In genomic region chr3:105932240-105933071, GRCm38 (mm10) we compare ENCODE assay signal across 16 mouse cellular contexts. TPM values are rescaled to one million over a fixed set of nuclear protein-coding genes. Genes with fewer than 3 reads are reported as not detected.
A peak's percentile ranks its signal among the peaks of the same experiment; 100 is the strongest.
DNase-seq lines count a peak whose midpoint lies in the region; ATAC-seq and TF ChIP-seq lines count a peak whose summit lies in the region.
"Had no signal": no experiment of that assay in that cellular context is flagged by ENCODE, and none has a peak within 500 bp of the region (broad histone marks: within the 10 kb centered on the region; RNA-seq: fewer than 3 reads in every experiment).

Gene I830077J02Rik (minus strand): TSS chr3:105932664.

- TF ChIP-seq CTCF in lung, postnatal 0 days (IDR thresholded peaks at IDR 0.05): no peak
- TF ChIP-seq CTCF in bone marrow macrophage, adult 2 months (IDR thresholded peaks at IDR 0.05; ENCODE audit: low read depth, low read length): no peak

- H3K9ac ChIP-seq in lung, postnatal 0 days (replicated peaks; ENCODE audit: low read depth): no peak within 1 kb of the TSS
- no peak within 1 kb of the TSS for H3K9ac ChIP-seq in liver, embryonic 13.5 days
- no peak within 1 kb of the TSS for H3K9ac ChIP-seq in forebrain, embryonic 12.5 days
- H3K9ac ChIP-seq: hindbrain, embryonic 15.5 days; limb, embryonic 13.5 days; midbrain, embryonic 15.5 days had no signal

- TF ChIP-seq EP300 in lung, postnatal 0 days (IDR thresholded peaks at IDR 0.05): no peak

- TF ChIP-seq POLR2A in bone marrow macrophage, adult 2 months (IDR thresholded peaks at IDR 0.05; ENCODE audit: borderline replicate concordance, low read depth, low read length): no peak

- H3K9me3 ChIP-seq in lung, postnatal 0 days (ENCODE audit: low read length): no peaks in the 10 kb centered on the region
- H3K9me3 ChIP-seq in liver, embryonic 13.5 days (replicated peaks): no peaks in the 10 kb centered on the region
- no peaks in the 10 kb centered on the region for H3K9me3 ChIP-seq in forebrain, embryonic 12.5 days
- H3K9me3 ChIP-seq: hindbrain, embryonic 15.5 days; limb, embryonic 13.5 days; midbrain, embryonic 15.5 days had no signal

- H3K36me3 ChIP-seq in lung, postnatal 0 days (ENCODE audit: insufficient read depth, low read length): no peaks in the 10 kb centered on the region
- H3K36me3 ChIP-seq in liver, embryonic 13.5 days: peaks cover 5% of the 10 kb centered on the region
- H3K36me3 ChIP-seq in forebrain, embryonic 12.5 days (replicated peaks): peaks cover 3% of the 10 kb centered on the region; the same call in 1 of the 2 replicates
- H3K36me3 ChIP-seq: midbrain, embryonic 15.5 days had no signal

- WGBS in lung, postnatal 0 days: 55% methylated on average over 8 of the region's 8 CpGs
- WGBS in liver, embryonic 13.5 days (ENCODE audit: insufficient replicate concordance): 18% methylated on average over 8 of the region's 8 CpGs
- 81% methylated on average over 8 of the region's 8 CpGs for WGBS in forebrain, embryonic 12.5 days

- no peak within 1 kb of the TSS for H3K4me3 ChIP-seq in lung, postnatal 0 days (ENCODE audit: low read depth, low read length)
- peak within 1 kb of the TSS; percentile 26 for H3K4me3 ChIP-seq in bone marrow macrophage, adult 2 months (ENCODE audit: insufficient read depth, low read length)
- peak within 1 kb of the TSS; percentile 24; the same call in 1 of the 2 replicates for H3K4me3 ChIP-seq in liver, embryonic 13.5 days (replicated peaks)
- H3K4me3 ChIP-seq in forebrain, embryonic 12.5 days (replicated peaks): no peak within 1 kb of the TSS
- H3K4me3 ChIP-seq: hindbrain, embryonic 15.5 days; limb, embryonic 13.5 days; midbrain, embryonic 15.5 days had no signal

- H3K4me1 ChIP-seq in lung, postnatal 0 days (ENCODE audit: insufficient read depth, low read depth, low read length): peaks cover 5% of the 10 kb centered on the region; the same call in 1 of the 2 replicates
- H3K4me1 ChIP-seq in bone marrow macrophage, adult 2 months (ENCODE audit: control insufficient read depth, insufficient read depth, low read length): peaks cover 17% of the 10 kb centered on the region
- peaks cover 21% of the 10 kb centered on the region for H3K4me1 ChIP-seq in liver, embryonic 13.5 days (replicated peaks)
- H3K4me1 ChIP-seq in forebrain, embryonic 12.5 days: no peaks in the 10 kb centered on the region
- H3K4me1 ChIP-seq: hindbrain, embryonic 15.5 days; limb, embryonic 13.5 days; midbrain, embryonic 15.5 days had no signal

- H3K4me2 ChIP-seq in lung, postnatal 0 days (replicated peaks; ENCODE audit: low read depth, low read length): no peak within 1 kb of the TSS
- peak within 1 kb of the TSS; percentile 34 for H3K4me2 ChIP-seq in liver, embryonic 13.5 days
- H3K4me2 ChIP-seq in forebrain, embryonic 12.5 days: no peak within 1 kb of the TSS
- H3K4me2 ChIP-seq: hindbrain, embryonic 15.5 days; limb, embryonic 13.5 days; midbrain, embryonic 15.5 days had no signal

- H3K27ac ChIP-seq in lung, postnatal 0 days (ENCODE audit: low read length): no peak within 1 kb of the TSS
- peak within 1 kb of the TSS; percentile 71 for H3K27ac ChIP-seq in bone marrow macrophage, adult 2 months (ENCODE audit: insufficient read depth, low read depth, low read length)
- peak within 1 kb of the TSS; percentile 59 for H3K27ac ChIP-seq in liver, embryonic 13.5 days
- H3K27ac ChIP-seq in forebrain, embryonic 12.5 days: no peak within 1 kb of the TSS
- H3K27ac ChIP-seq: hindbrain, embryonic 15.5 days; kidney, postnatal 0 days; limb, embryonic 13.5 days; midbrain, embryonic 15.5 days; stomach, postnatal 0 days had no signal

- H3K27me3 ChIP-seq in lung, postnatal 0 days (replicated peaks; ENCODE audit: insufficient read depth, low read length): no peaks in the 10 kb centered on the region
- no peaks in the 10 kb centered on the region for H3K27me3 ChIP-seq in liver, embryonic 13.5 days
- H3K27me3 ChIP-seq in forebrain, embryonic 12.5 days: no peaks in the 10 kb centered on the region
- H3K27me3 ChIP-seq: hindbrain, embryonic 15.5 days; limb, embryonic 13.5 days; midbrain, embryonic 15.5 days had no signal

- DNase-seq in lung, postnatal 0 days (ENCODE audit: low spot score): peak; percentile 52
- no peak for DNase-seq in lung, postnatal 10 days
- DNase-seq in liver, embryonic 13.5 days: no peak
- no peak for DNase-seq in cerebellum, postnatal 10 days
- DNase-seq: cerebellum, postnatal 14 days; gastrocnemius, postnatal 14 days; right cerebral cortex, postnatal 25 days had no signal

- peak; percentile 44; the same call in 1 of the 2 replicates for ATAC-seq in lung, postnatal 0 days
- peak; percentile 67 for ATAC-seq in liver, embryonic 13.5 days (ENCODE audit: low read depth)
- peak; percentile 77 for ATAC-seq in neutrophil, adult 5-6 weeks (ENCODE audit: extremely low read depth, insufficient number of reproducible peaks, low FRiP score, poor library complexity, severe bottlenecking)
- no peak for ATAC-seq in forebrain, embryonic 12.5 days (ENCODE audit: low FRiP score)
- ATAC-seq: forebrain, embryonic 14.5 days; midbrain, embryonic 15.5 days had no signal

RNA-seq across cellular contexts. Expression of gene I830077J02Rik, which starts in this region (rescaled TPM):
- 1.2 and 1.9 TPM in 2 replicates for polyA plus RNA-seq in lung, postnatal 0 days (2015; fragmentation: Nextera tagmentation; extraction: Ambion mirVana)
- 16.9 and 17.2 TPM in 2 replicates for polyA plus RNA-seq in bone marrow macrophage, adult 2 months (2012; ENCODE audit: insufficient read depth, insufficient read length, missing spikeins)
- polyA plus RNA-seq in liver, embryonic 13.5 days (2015; fragmentation: Nextera tagmentation; extraction: Ambion mirVana): 2.1 and 3.8 TPM in 2 replicates
- total RNA-seq in neutrophil, adult 5-6 weeks (2017): 45.8 and 49.3 TPM in 2 replicates
- 0.14 and 0.45 TPM in 2 replicates for polyA plus RNA-seq in forebrain, embryonic 12.5 days (2016; fragmentation: Nextera tagmentation; extraction: Ambion mirVana)

Comparison
In these comparisons a context has a peak if more than half of its experiments do, and no peak if none do; other contexts are left out.
1. H3K27ac ChIP-seq: peak in bone marrow macrophage, adult 2 months (single experiment) and liver, embryonic 13.5 days (single experiment); none in lung, postnatal 0 days (single experiment) and forebrain, embryonic 12.5 days (single experiment).
2. H3K4me3 ChIP-seq: peak in bone marrow macrophage, adult 2 months (single experiment) and liver, embryonic 13.5 days (single experiment); none in lung, postnatal 0 days (single experiment) and forebrain, embryonic 12.5 days (single experiment).